Mouse (Mus musculus) intestine, embryonic 15.5 days (tissue): ENCODE measurements around the gene Stk16. TPM values are rescaled to one million over a fixed set of nuclear protein-coding genes. Genes with fewer than 3 reads are reported as not detected.
A peak's percentile ranks its signal among the peaks of the same experiment; 100 is the strongest.

Experiments used
- ATAC-seq: fragments of 200-750 bp; cut with Nextera tagmentation; 2 replicates; pipeline ENCODE4 v1.8.0; 2017; ENCODE audit warnings: moderate TSS enrichment, moderate library complexity
- H3K27ac ChIP-seq: fragments of 300-500 bp; sonication (generic); 2 replicates; pipeline ENCODE4 v1.5.1; 2015; ENCODE audit warnings: mild to moderate bottlenecking, inconsistent platforms
- H3K27me3 ChIP-seq: fragments of 300-500 bp; sonication (generic); replicated peaks from 2 replicates; pipeline ENCODE4 v1.6.1; 2015; ENCODE audit warnings: inconsistent platforms
- H3K36me3 ChIP-seq: fragments of 300-500 bp; sonication (generic); 2 replicates; pipeline ENCODE4 v1.6.1; 2015; ENCODE audit warnings: inconsistent platforms
- H3K4me1 ChIP-seq: fragments of 300-500 bp; sonication (generic); replicated peaks from 2 replicates; pipeline ENCODE4 v1.6.1; 2015; ENCODE audit warnings: inconsistent platforms
- H3K4me2 ChIP-seq: fragments of 300-500 bp; sonication (generic); replicated peaks from 2 replicates; pipeline ENCODE4 v1.6.1; 2015; ENCODE audit warnings: mild to moderate bottlenecking, inconsistent platforms
- H3K4me3 ChIP-seq: fragments of 300-500 bp; sonication (generic); replicated peaks from 2 replicates; pipeline ENCODE4 v1.5.1; 2015; ENCODE audit warnings: inconsistent platforms
- H3K9ac ChIP-seq: fragments of 300-500 bp; sonication (generic); 2 replicates; pipeline ENCODE4 v1.6.1; 2015; ENCODE audit warnings: inconsistent platforms
- H3K9me3 ChIP-seq: fragments of 300-500 bp; sonication (generic); 2 replicates; pipeline ENCODE4 v1.6.1; 2016; ENCODE audit warnings: inconsistent platforms
- WGBS: fragments of 180-500 bp; shearing (Covaris S2); methylation state at CpG from one replicate; pipeline ENCODE4 v1.1.7; 2015; 5-methylcytosine and 5-hydroxymethylcytosine counted together
- polyA plus RNA-seq: library from polyadenylated mRNA; unstranded; fragments of >200 nt; fragmentation: Nextera tagmentation; extraction: Ambion mirVana; gene quantifications from 2 replicates; pipeline ENCODE4 v1.2.1, GENCODE M21; 2015

The Stk16 gene
- polyA plus RNA-seq, 1 experiment from 2014 or later: 110 TPM

- peaks cover 13% of the 10 kb centered on the region for H3K4me1 ChIP-seq
- H3K4me3 ChIP-seq: no peak overlapping the region
- 78% methylated on average over 16 of the region's 16 CpGs for WGBS
- no peak for ATAC-seq
- H3K27ac ChIP-seq: no peak overlapping the region
- no peaks in the 10 kb centered on the region for H3K36me3 ChIP-seq
- peaks cover 2% of the 10 kb centered on the region; the same call in 1 of the 2 replicates for H3K27me3 ChIP-seq
- no peak overlapping the region for H3K4me2 ChIP-seq
- H3K9me3 ChIP-seq: no peaks in the 10 kb centered on the region
- no peak overlapping the region for H3K9ac ChIP-seq
Measured at GRCm38 (mm10) chr1:75247071-75247930, 36.7 kb downstream of the Stk16 start.

- no peak overlapping the region for H3K27ac ChIP-seq
- WGBS: 32% methylated on average over 9 of the region's 9 CpGs
- H3K4me3 ChIP-seq: no peak overlapping the region
- H3K4me2 ChIP-seq: no peak overlapping the region
- 0 out of 2 replicates have a peak, but pooled peaks have one; percentile 21 for ATAC-seq
- H3K9me3 ChIP-seq: no peaks in the 10 kb centered on the region
- H3K27me3 ChIP-seq: peaks cover 4% of the 10 kb centered on the region; the same call in 1 of the 2 replicates
- no peaks in the 10 kb centered on the region for H3K36me3 ChIP-seq
- H3K4me1 ChIP-seq: peaks cover 13% of the 10 kb centered on the region
- no peak overlapping the region for H3K9ac ChIP-seq
Measured at GRCm38 (mm10) chr1:75248041-75248772, 37.6 kb downstream of the Stk16 start.

GRCm38 (mm10) chr1:75250498-75250897, 39.9 kb downstream of the Stk16 start:
- 71% methylated on average over 3 of the region's 3 CpGs for WGBS
- Histone ChIP-seq H3K9me3 (no peaks in the 10 kb centered on the region), H3K36me3 (no peaks in the 10 kb centered on the region), H3K4me1 (peaks cover 13% of the 10 kb centered on the region), H3K4me3 (no peak overlapping the region), H3K27ac (no peak overlapping the region), H3K9ac (no peak overlapping the region), H3K27me3 (peaks cover 4% of the 10 kb centered on the region; the same call in 1 of the 2 replicates), H3K4me2 (no peak overlapping the region)
- ATAC-seq: no peak

- WGBS: 3% methylated on average over 21 of the region's 22 CpGs
- Histone ChIP-seq H3K4me2 (peak overlapping the region; percentile 53), H3K27ac (no peak overlapping the region), H3K4me3 (peak overlapping the region; percentile 3; the same call in 1 of the 2 replicates), H3K4me1 (peaks cover 13% of the 10 kb centered on the region), H3K9ac (peak overlapping the region; percentile 18; the same call in 1 of the 2 replicates), H3K27me3 (peaks cover 4% of the 10 kb centered on the region; the same call in 1 of the 2 replicates), H3K9me3 (no peaks in the 10 kb centered on the region), H3K36me3 (no peaks in the 10 kb centered on the region)
- peak; percentile 84 for ATAC-seq
Measured at GRCm38 (mm10) chr1:75251112-75251970, 40.7 kb downstream of the Stk16 start.

GRCm38 (mm10) chr1:75252308-75252707, 41.7 kb downstream of the Stk16 start:
- Histone ChIP-seq H3K4me2 (no peak overlapping the region), H3K36me3 (no peaks in the 10 kb centered on the region), H3K9ac (no peak overlapping the region), H3K4me1 (peaks cover 13% of the 10 kb centered on the region), H3K27me3 (peaks cover 7% of the 10 kb centered on the region; the same call in 1 of the 2 replicates), H3K27ac (no peak overlapping the region), H3K9me3 (no peaks in the 10 kb centered on the region), H3K4me3 (no peak overlapping the region)
- 72% methylated on average over 13 of the region's 13 CpGs for WGBS
- ATAC-seq: no peak

GRCm38 (mm10) chr1:75253029-75253428, 42.4 kb downstream of the Stk16 start:
- no peak overlapping the region for H3K9ac ChIP-seq
- no peak overlapping the region for H3K27ac ChIP-seq
- H3K9me3 ChIP-seq: no peaks in the 10 kb centered on the region
- H3K4me3 ChIP-seq: no peak overlapping the region
- no peaks in the 10 kb centered on the region for H3K36me3 ChIP-seq
- no peak overlapping the region for H3K4me2 ChIP-seq
- H3K27me3 ChIP-seq: peaks cover 7% of the 10 kb centered on the region; the same call in 1 of the 2 replicates
- 80% methylated on average over 16 of the region's 16 CpGs for WGBS
- peaks cover 8% of the 10 kb centered on the region for H3K4me1 ChIP-seq
- no peak for ATAC-seq

- Histone ChIP-seq H3K4me1 (peaks cover 4% of the 10 kb centered on the region; the same call in 1 of the 2 replicates), H3K9ac (no peak overlapping the region), H3K4me2 (no peak overlapping the region), H3K27me3 (peaks cover 7% of the 10 kb centered on the region; the same call in 1 of the 2 replicates), H3K36me3 (no peaks in the 10 kb centered on the region), H3K4me3 (no peak overlapping the region), H3K27ac (no peak overlapping the region), H3K9me3 (no peaks in the 10 kb centered on the region)
- 58% methylated on average over 16 of the region's 16 CpGs for WGBS
- no peak for ATAC-seq
Measured at GRCm38 (mm10) chr1:75253849-75254624, 43.4 kb downstream of the Stk16 start.

- no peak overlapping the region for H3K4me2 ChIP-seq
- no peak overlapping the region for H3K4me3 ChIP-seq
- H3K9me3 ChIP-seq: no peaks in the 10 kb centered on the region
- no peak overlapping the region for H3K9ac ChIP-seq
- no peak for ATAC-seq
- peaks cover 4% of the 10 kb centered on the region; the same call in 1 of the 2 replicates for H3K4me1 ChIP-seq
- H3K27ac ChIP-seq: no peak overlapping the region
- peaks cover 7% of the 10 kb centered on the region; the same call in 1 of the 2 replicates for H3K27me3 ChIP-seq
- WGBS: 70% methylated on average over 8 of the region's 8 CpGs
- H3K36me3 ChIP-seq: no peaks in the 10 kb centered on the region
Measured at GRCm38 (mm10) chr1:75254625-75255013, 44.0 kb downstream of the Stk16 start.

GRCm38 (mm10) chr1:75255516-75256046, 44.9 kb downstream of the Stk16 start:
- ATAC-seq: no peak
- Histone ChIP-seq H3K9me3 (no peaks in the 10 kb centered on the region), H3K4me2 (no peak overlapping the region), H3K9ac (no peak overlapping the region), H3K27ac (no peak overlapping the region), H3K4me1 (peaks cover 4% of the 10 kb centered on the region; the same call in 1 of the 2 replicates), H3K27me3 (peaks cover 7% of the 10 kb centered on the region; the same call in 1 of the 2 replicates), H3K4me3 (no peak overlapping the region), H3K36me3 (no peaks in the 10 kb centered on the region)
- 57% methylated on average over 10 of the region's 10 CpGs for WGBS

GRCm38 (mm10) chr1:75261278-75261677, 50.6 kb downstream of the Stk16 start:
- no peak for ATAC-seq
- no peak overlapping the region for H3K4me2 ChIP-seq
- peaks cover 31% of the 10 kb centered on the region for H3K27me3 ChIP-seq
- H3K9me3 ChIP-seq: no peaks in the 10 kb centered on the region
- no peak overlapping the region for H3K4me3 ChIP-seq
- H3K4me1 ChIP-seq: no peaks in the 10 kb centered on the region; the same call in 1 of the 2 replicates
- H3K36me3 ChIP-seq: no peaks in the 10 kb centered on the region
- no peak overlapping the region for H3K9ac ChIP-seq
- no peak overlapping the region for H3K27ac ChIP-seq
